Mouse (Mus musculus) adrenal gland, postnatal 10 days (tissue): ENCODE measurements at regions not wholly inside any gene's neighbourhood (a gene's known extent, or its start where the extent isn't known, plus 50 kb on each side); places are given as distances from the start of the nearest gene placed in this dataset.
A peak's percentile ranks its signal among the peaks of the same experiment; 100 is the strongest.

Source experiments
- DNase-seq: peaks from one replicate; pipeline ENCODE4 v3.0.0; 2021; ENCODE audit warnings: mixed read lengths

- DNase-seq: peak; percentile 75
Measured at GRCm38 (mm10) chr8:79587258-79587657, 52.2 kb upstream of the Otud4 start.

- DNase-seq: peak; percentile 68
Measured at GRCm38 (mm10) chr8:79584966-79585365, 54.5 kb upstream of the Otud4 start.

GRCm38 (mm10) chr8:79583326-79583725 is 56.1 kb upstream of the Otud4 start:
- peak; percentile 33 for DNase-seq

GRCm38 (mm10) chr8:79582195-79582594 is 57.2 kb upstream of the Otud4 start:
- DNase-seq: no peak

- peak; percentile 32 for DNase-seq
Measured at GRCm38 (mm10) chr8:79576086-79576485, 63.3 kb upstream of the Otud4 start.

- DNase-seq: no peak
Measured at GRCm38 (mm10) chr8:79575175-79575734, 64.2 kb upstream of the Otud4 start.

GRCm38 (mm10) chr8:79573491-79573890 is 65.9 kb upstream of the Otud4 start:
- no peak for DNase-seq

GRCm38 (mm10) chr8:79572526-79572925 is 66.9 kb upstream of the Otud4 start:
- DNase-seq: no peak

- DNase-seq: no peak
Measured at GRCm38 (mm10) chr8:79563101-79563500, 76.3 kb upstream of the Otud4 start.

GRCm38 (mm10) chr8:79562669-79563068 is 76.7 kb upstream of the Otud4 start:
- no peak for DNase-seq

GRCm38 (mm10) chr8:79562071-79562581 is 77.3 kb upstream of the Otud4 start:
- no peak for DNase-seq

GRCm38 (mm10) chr8:79561269-79562063 is 78.0 kb upstream of the Otud4 start:
- no peak for DNase-seq

- DNase-seq: peak; percentile 81
Measured at GRCm38 (mm10) chr8:79559516-79559915, 79.9 kb upstream of the Otud4 start.

GRCm38 (mm10) chr8:79554311-79554710 is 85.1 kb upstream of the Otud4 start:
- no peak for DNase-seq

- DNase-seq: no peak
Measured at GRCm38 (mm10) chr8:79550151-79550550, 89.3 kb upstream of the Otud4 start.

- DNase-seq: peak; percentile 26
Measured at GRCm38 (mm10) chr8:79548156-79548555, 91.3 kb upstream of the Otud4 start.

- DNase-seq: no peak
Measured at GRCm38 (mm10) chr8:79545866-79546373, 93.5 kb upstream of the Otud4 start.

GRCm38 (mm10) chr8:79542461-79542860 is 97.0 kb upstream of the Otud4 start:
- no peak for DNase-seq

- no peak for DNase-seq
Measured at GRCm38 (mm10) chr8:79540053-79540452, 99.4 kb upstream of the Otud4 start.

- no peak for DNase-seq
Measured at GRCm38 (mm10) chr8:79534271-79534889, 105.0 kb upstream of the Otud4 start.

- peak; percentile 37 for DNase-seq
Measured at GRCm38 (mm10) chr8:79529556-79529955, 109.9 kb upstream of the Otud4 start.

GRCm38 (mm10) chr8:79522040-79522439 is 117.4 kb upstream of the Otud4 start:
- DNase-seq: no peak

GRCm38 (mm10) chr8:79518966-79519365 is 119.6 kb upstream of the Smad1 start:
- peak; percentile 44 for DNase-seq
